Mouse (Mus musculus) midbrain, postnatal 0 days (tissue): ENCODE results near the gene Scrn3. TPM values are rescaled to one million over a fixed set of nuclear protein-coding genes. Genes with fewer than 3 reads are reported as not detected.

ENCODE experiments used
- ATAC-seq: fragments of 200-750 bp; cut with Nextera tagmentation; 2 replicates; pipeline ENCODE4 v1.8.0; 2017; ENCODE audit warnings: moderate number of reproducible peaks, mild to moderate bottlenecking, moderate TSS enrichment, moderate library complexity; ENCODE audit not compliant: low FRiP score
- DNase-seq: peaks from one replicate; pipeline ENCODE4 v3.0.0-alpha.2; 2015; ENCODE audit warnings: low spot score
- H3K27ac ChIP-seq: fragments of 300-500 bp; sonication (generic); 2 replicates; pipeline ENCODE4 v1.5.1; 2014; ENCODE audit warnings: low read depth, mild to moderate bottlenecking, low read length, mixed read lengths
- H3K27me3 ChIP-seq: fragments of 300-500 bp; sonication (generic); 2 replicates; pipeline ENCODE4 v1.6.1; 2014; ENCODE audit warnings: low read length, control low read depth, mixed read lengths; ENCODE audit not compliant: insufficient read depth
- H3K36me3 ChIP-seq: fragments of 300-500 bp; sonication (generic); 2 replicates; pipeline ENCODE4 v1.6.1; 2014; ENCODE audit warnings: low read length, control low read depth, mixed read lengths; ENCODE audit not compliant: insufficient read depth
- H3K4me1 ChIP-seq: fragments of 300-500 bp; sonication (generic); 2 replicates; pipeline ENCODE4 v1.6.1; 2014; ENCODE audit warnings: mild to moderate bottlenecking, control low read depth, antibody characterized with exemption, low read length, mixed read lengths; ENCODE audit not compliant: insufficient read depth
- H3K4me2 ChIP-seq: fragments of 300-500 bp; sonication (generic); 2 replicates; pipeline ENCODE4 v1.6.1; 2014; ENCODE audit warnings: low read depth, mild to moderate bottlenecking, low read length, mixed read lengths; ENCODE audit not compliant: poor library complexity, severe bottlenecking
- H3K4me3 ChIP-seq: fragments of 300-500 bp; sonication (generic); 2 replicates; pipeline ENCODE4 v1.5.1; 2014; ENCODE audit warnings: low read depth, mild to moderate bottlenecking, low read length, moderate library complexity
- H3K9ac ChIP-seq: fragments of 300-500 bp; sonication (generic); replicated peaks from 2 replicates; pipeline ENCODE4 v1.6.1; 2014; ENCODE audit warnings: mild to moderate bottlenecking, low read length, moderate library complexity, mixed read lengths; ENCODE audit not compliant: poor library complexity, severe bottlenecking
- H3K9me3 ChIP-seq: fragments of 300-500 bp; sonication (generic); 2 replicates; pipeline ENCODE4 v1.6.1; 2016; ENCODE audit warnings: low read length, control low read depth
- CTCF ChIP-seq: IDR thresholded peaks from 2 replicates; pipeline ENCODE4 v1.5.1; 2016; ENCODE audit warnings: antibody characterized with exemption, mild to moderate bottlenecking
- WGBS: fragments of 180-500 bp; shearing (Covaris S2); extraction: QIAGEN DNeasy Blood & Tissue Kit; methylation state at CpG from one replicate; pipeline ENCODE4 v1.1.7; 2014; 5-methylcytosine and 5-hydroxymethylcytosine counted together
- polyA plus RNA-seq: library from polyadenylated mRNA; unstranded; fragments of >200 nt; fragmentation: Nextera tagmentation; extraction: Ambion mirVana; gene quantifications from 2 replicates; pipeline ENCODE4 v1.2.1, GENCODE M21; 2015
- total RNA-seq: library from RNA; depleted of rRNA; stranded (reverse); fragments of >200 nt; gene quantifications from 2 replicates; pipeline ENCODE4 v1.2.3, GENCODE M21; 2014

The Scrn3 gene
- total and polyA plus RNA-seq, 2 experiments from 2014 or later = 4.2 to 6.5 TPM

- DNase-seq = no peak
- TF ChIP-seq CTCF = no peak
- ATAC-seq = no peak
- no peak overlapping the region for H3K9ac ChIP-seq
- no peak overlapping the region for H3K27ac ChIP-seq
- H3K27me3 ChIP-seq = peaks cover 45% of the 10 kb centered on the region
- H3K4me2 ChIP-seq = no peak overlapping the region
- H3K4me3 ChIP-seq = no peak overlapping the region
- WGBS = 4% methylated on average over 14 of the region's 14 CpGs
- no peaks in the 10 kb centered on the region for H3K4me1 ChIP-seq
- no peaks in the 10 kb centered on the region for H3K36me3 ChIP-seq
- H3K9me3 ChIP-seq = no peaks in the 10 kb centered on the region
Observed at GRCm38 (mm10) chr2:73270071-73270592, 42.3 kb upstream of the Scrn3 start.

- DNase-seq = no peak
- H3K27me3 ChIP-seq = peaks cover 40% of the 10 kb centered on the region
- no peaks in the 10 kb centered on the region for H3K36me3 ChIP-seq
- no peak overlapping the region for H3K4me3 ChIP-seq
- no peaks in the 10 kb centered on the region for H3K9me3 ChIP-seq
- 2% methylated on average over 38 of the region's 38 CpGs for WGBS
- ATAC-seq = no peak
- H3K9ac ChIP-seq = no peak overlapping the region
- peak overlapping the region; percentile 13; the same call in 1 of the 2 replicates for H3K4me2 ChIP-seq
- TF ChIP-seq CTCF = peak; percentile 44
- H3K27ac ChIP-seq = no peak overlapping the region
- H3K4me1 ChIP-seq = no peaks in the 10 kb centered on the region
Observed at GRCm38 (mm10) chr2:73270593-73271458, 41.6 kb upstream of the Scrn3 start.

GRCm38 (mm10) chr2:73271459-73272161 lies 40.8 kb upstream of the Scrn3 start, which contains the start of gene Sp9:
Gene Sp9, plus strand, starts transcription at chr2:73271925.
- ATAC-seq = peak; percentile 52; the same call in 1 of the 2 replicates
- Histone ChIP-seq H3K36me3 (no peaks in the 10 kb centered on the region), H3K4me2 (peak within 1 kb of the TSS; percentile 38), H3K4me1 (no peaks in the 10 kb centered on the region), H3K27me3 (peaks cover 37% of the 10 kb centered on the region), H3K9ac (no peak within 1 kb of the TSS), H3K4me3 (peak within 1 kb of the TSS; percentile 31), H3K9me3 (no peaks in the 10 kb centered on the region), H3K27ac (no peak within 1 kb of the TSS)
- TF ChIP-seq CTCF = no peak
- peak; percentile 67 for DNase-seq
- under 1% methylated on average over 47 of the region's 48 CpGs for WGBS

GRCm38 (mm10) chr2:73272351-73273248 lies 39.8 kb upstream of the Scrn3 start:
- no peak for TF ChIP-seq CTCF
- under 1% methylated on average over 42 of the region's 55 CpGs for WGBS
- peak overlapping the region; percentile 31 for H3K4me3 ChIP-seq
- no peaks in the 10 kb centered on the region for H3K36me3 ChIP-seq
- H3K27ac ChIP-seq = no peak overlapping the region
- no peak for ATAC-seq
- no peaks in the 10 kb centered on the region for H3K9me3 ChIP-seq
- DNase-seq = no peak
- H3K9ac ChIP-seq = no peak overlapping the region
- H3K4me2 ChIP-seq = peak overlapping the region; percentile 38
- peaks cover 37% of the 10 kb centered on the region for H3K27me3 ChIP-seq
- H3K4me1 ChIP-seq = no peaks in the 10 kb centered on the region
